Mouse (Mus musculus) left cerebral cortex, adult 9 months (tissue): Measurements from ENCODE around the gene Tmprss7.

Experiments
- DNase-seq, 2 experiments: peaks; one replicate each; pipeline ENCODE4 v3.0.0; 2022; ENCODE audit warnings: low spot score in 2 of 2

Gene Tmprss7

DNA sequence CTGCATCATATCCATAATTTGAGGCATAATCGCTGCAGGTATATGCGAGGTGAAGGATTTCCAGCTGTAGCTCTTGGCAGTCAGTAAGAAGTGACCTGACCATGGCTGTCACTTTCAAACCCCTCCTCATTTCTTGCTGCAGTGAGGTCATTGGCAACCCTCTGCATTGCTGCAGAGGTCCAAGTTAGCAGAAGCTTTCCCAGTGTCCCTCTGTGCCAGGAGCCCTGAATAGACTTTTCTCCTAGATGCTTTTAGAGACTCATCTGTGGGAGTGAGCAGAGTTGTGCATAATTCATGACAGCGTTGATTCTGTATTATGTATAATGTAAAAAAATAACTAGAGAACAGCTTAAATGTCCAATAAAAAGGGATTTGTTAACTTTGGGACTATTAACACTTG lies 8.2 kb downstream of the Tmprss7 start:
- peak in 1 of 2 experiments; percentile 39 for DNase-seq

DNA sequence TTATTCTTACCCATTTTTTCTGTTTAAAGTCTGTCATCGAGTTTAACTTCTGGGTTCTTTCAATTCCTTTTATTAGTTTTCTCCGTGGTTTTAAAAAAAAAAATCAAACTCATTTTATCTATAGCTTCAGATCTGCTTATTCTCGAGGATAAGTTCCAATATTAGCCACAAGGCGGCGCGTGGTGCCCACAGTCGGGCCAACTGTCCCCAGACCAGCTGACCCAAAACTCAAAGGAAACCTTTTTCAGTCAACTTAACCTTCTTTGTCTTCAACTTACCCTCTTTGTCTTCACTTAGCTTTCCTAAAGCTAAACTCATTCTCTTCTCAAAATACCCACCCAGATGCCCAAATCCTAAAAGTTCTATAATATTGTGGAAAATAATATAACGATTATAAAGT lies 8.6 kb downstream of the Tmprss7 start:
- DNase-seq, result peak in 1 of 2 experiments; percentile 71

DNA sequence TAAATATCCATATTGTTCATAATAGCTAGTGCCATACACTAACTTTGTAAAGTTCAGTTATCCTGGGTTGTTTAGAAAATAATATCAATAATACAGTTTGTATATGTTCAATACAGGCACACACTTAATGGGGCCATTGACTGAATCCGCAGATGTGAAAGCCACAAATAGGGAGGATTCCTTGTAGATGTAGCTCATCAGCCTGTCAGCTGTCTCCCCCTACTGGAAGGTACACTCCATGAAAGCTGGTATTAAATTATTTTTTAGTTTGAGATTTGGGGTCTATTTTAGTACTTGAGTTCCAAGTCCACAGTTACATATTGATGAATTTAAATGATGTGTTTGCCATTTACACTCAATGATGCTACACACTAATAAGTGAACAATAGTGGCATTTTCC lies 17.0 kb downstream of the Tmprss7 start:
- no peak for DNase-seq

DNA sequence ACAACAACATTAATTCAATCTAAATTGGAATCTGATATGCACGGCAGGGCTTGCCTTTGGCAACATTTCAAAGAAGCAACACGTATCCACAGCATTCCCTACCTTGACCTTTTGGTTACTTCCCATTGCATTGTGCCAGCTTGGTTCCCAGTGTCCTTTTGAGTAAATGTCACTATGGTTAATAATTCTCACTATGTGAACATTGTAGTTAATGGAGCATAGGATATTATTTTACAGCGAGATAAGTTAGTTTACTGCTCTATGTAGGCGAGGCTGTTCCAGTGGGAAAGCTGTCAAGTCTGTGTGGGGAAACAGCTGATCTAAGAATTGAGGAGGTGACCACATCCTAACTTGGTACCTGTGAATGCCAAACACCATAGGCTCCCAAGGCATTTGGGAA lies 23.5 kb downstream of the Tmprss7 start:
- DNase-seq, result no peak

DNA sequence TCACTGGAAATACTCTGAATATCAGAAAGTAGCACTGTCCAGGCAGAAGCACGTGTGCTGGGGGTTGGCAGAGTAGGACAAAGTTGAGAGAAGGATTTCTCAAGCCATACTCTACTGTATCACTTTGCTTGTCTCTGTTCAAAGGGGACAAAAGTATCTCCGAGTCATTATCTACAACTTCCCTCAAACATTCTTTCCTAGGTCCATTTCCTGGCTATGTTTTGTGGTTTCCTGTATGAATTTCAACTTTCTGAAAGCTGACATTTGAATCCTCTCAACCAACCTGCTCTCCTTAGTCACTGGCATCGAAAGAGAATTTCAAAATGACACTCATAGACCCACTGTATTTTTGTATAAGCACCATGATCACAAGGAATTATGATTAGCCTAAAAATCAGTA lies 25.3 kb downstream of the Tmprss7 start:
- no peak for DNase-seq

DNA sequence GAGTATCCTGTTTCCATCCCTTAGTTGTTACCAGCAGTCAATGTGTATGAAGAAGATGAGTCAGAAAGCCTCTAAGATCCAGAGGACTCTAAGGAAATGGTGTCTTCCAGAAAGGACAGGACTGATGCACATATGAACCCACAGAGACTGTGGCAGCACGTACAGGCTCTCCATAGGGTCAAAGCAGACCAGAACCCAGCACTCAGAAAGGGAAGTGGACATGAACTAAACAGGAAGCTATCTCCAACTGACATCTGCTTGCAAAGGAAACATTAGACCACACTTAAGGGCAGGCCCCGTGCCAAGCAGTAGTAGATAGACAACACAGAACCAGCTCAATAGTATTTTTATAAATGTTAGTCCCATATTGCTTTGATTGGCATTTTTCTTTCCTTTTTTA lies 27.3 kb downstream of the Tmprss7 start:
- no peak for DNase-seq

DNA sequence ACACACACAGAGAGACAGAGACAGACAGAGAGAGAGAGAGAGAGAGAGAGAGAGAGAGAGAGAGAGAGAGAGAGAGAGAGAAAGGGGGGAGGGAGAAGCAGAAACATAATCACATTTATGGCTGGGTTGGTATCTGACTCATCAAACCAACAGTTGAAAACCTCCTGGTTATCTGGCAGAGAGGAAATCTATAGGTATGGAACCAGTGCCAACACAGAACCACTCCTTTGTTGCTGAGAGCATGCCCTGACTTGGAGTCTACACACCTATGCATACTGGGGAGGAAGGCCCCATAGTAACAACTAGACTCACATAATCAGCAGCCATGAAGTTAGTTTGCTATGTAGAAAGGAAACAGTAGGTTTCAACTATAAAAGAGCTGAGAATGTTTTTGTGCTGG lies 31.1 kb downstream of the Tmprss7 start:
- DNase-seq, result no peak

DNA sequence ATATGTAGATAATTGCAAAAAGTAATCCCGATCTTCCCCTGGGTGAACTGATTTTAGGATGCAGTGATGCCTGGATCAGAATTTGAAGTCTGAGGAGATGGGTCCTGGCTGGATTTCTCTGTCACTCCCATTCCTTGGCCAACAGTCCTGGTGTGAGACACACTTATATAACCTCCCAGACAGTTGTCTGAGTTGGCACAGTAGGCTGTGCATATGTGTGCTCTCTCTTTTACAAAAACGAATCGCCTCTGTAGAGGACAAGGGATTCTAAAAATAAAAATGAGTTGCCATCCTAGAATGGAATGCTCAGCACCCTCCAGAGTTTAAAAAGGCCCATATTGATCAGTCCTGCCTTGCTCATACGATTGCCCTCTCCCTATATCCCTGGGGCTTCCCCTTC lies 33.9 kb downstream of the Tmprss7 start:
- DNase-seq, result peak; percentile 26 to 62

DNA sequence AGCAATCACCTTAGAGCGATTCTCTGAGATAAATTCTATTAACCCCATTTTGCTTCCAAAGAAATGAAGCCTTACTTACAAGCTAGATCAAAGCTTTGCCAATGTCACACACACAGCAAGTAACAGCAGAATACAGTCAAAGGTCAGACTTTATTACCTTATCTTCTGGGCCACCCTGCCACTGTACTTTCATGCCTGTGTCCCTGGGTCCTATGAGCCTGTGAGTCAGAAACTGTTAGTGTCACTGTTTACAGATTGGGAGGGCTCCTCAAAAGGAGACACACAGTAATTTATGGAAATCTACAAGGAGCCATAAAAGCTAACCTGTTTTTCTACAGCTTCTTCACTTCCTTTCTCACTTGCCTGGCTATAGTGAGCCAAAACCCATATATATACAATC lies 35.2 kb downstream of the Tmprss7 start:
- no peak for DNase-seq

DNA sequence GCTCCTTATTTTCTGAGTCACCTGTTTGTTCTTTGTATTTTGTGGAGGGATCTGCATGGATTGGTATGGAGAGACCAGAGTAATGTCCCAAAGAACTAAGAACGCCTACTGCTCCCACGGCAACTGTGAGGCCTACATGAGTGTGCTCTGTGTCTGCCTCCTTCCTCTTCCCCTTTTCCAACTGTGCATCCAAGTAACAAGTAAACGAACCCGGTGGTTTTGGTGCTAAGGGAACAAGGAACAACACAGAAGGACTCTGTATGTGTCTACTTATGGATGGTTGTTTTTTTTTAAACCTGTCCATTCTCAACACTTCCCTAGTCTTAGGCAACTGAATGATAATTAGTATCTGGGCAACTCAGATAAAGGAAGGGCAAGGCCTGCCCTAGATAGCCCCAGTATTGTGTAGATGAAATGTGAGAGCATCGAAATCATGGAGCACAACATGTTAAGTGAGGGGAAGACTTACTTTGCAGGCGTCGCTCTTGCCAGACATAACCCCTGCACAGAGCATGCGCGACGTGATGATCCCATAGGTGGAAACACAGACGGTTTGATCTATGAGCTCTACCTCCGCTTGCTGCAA lies 35.8 kb downstream of the Tmprss7 start:
- no peak for DNase-seq

DNA sequence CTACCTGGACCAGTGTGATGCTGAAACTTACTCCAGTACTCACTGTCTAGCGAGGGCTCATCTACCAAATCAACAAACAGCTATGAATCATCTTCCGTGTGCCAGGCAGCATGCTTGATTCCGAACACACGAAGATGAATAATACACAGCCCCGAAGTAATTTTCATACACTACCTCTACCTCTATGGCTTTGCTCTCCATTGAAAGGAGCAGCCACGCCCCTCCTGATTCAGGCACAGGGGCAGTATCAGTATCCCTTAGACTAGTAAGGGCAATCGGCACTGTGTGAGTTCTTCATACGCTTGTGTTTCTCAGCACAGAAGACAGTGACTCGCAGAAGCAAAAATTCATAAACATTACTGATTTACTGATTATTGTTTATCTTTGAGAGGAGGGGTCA lies 39.0 kb downstream of the Tmprss7 start:
- DNase-seq, result no peak

DNA sequence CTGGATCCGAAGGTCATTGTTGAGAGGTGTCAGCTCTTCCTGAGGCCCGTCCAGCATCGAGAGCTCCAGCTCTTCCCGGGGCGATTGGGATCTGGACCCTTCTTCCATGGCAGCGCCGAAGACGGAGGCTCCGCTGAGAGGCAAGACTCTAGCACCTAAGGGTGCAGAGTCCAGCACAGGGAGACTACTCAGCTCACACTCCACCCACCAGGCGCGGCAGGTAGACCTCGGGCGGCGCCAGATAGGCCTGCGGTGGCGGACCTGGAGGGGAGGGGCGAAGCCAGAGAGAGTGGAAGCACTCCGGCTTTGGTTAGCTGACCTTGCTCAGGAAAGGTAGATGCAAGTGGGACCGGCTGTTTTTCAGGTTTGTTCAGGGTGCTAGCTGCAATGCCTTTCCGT lies 39.5 kb downstream of the Tmprss7 start, which contains the start of gene BC016579:
BC016579 (minus strand) TSS at position 135 of the 399 bp plus-strand sequence.
- no peak for DNase-seq

DNA sequence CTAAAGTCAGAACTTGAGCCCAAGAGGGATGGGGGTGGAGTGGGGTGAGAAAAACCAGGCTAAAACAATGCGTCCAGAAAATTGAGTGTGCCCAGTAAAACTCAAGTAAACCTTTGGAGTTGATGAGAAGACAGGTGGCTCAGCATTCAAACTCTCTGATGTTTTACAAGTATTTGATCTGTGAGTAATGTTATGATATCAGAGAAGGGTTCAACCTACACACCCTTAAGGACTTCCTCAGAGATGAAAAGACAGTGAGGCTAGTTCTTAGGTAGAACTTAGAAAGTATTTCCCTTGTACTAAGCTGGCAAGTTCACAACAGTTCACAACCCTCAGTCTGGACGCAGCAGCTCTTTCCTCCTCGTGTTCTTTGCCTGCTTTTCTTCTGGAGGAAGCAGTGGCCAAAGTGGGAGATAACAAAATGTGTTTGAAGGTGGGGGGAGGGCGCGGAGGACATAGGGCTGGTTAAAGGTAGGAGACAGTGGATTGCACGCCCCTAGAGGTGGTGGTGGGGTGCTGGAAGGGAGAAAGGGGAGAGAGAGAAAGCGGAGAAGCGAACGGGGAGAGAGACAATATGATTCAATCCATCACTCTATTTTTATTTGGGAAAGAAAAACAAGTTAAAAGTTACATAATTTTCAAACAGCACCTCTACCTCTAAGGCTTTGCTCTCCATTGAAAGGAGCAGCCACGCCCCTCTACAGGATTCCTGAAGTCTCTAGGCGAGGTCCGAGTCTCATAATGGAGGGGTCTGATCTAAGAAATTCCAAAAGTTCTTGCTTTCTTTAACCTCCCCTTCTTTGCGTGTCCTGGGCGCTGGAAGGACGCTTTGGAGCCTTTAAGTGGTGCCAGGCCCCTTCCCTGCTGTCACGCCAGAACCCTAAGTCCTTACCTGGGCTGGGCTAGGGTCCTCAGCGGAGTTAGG lies 40.2 kb downstream of the Tmprss7 start:
- DNase-seq, result no peak

DNA sequence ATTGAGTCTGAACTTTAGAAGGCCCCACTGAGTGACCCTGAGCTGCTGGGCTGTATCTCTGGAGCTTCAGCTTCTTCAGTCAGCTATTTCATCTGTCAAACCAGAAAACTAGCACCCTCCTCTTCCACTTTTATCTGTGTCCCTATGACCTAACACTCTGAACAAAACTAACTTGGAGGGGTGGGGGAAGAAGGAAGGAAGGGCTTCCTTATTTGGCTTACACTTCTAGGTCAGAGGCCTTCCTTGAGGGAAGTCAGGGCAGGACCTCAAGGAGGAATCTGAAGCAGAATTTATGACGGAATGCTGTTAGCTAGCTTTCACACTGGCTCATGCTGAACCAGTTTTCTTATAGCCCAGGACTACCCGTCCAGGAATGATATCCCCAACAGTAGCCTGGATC lies 42.0 kb downstream of the Tmprss7 start:
- no peak for DNase-seq

DNA sequence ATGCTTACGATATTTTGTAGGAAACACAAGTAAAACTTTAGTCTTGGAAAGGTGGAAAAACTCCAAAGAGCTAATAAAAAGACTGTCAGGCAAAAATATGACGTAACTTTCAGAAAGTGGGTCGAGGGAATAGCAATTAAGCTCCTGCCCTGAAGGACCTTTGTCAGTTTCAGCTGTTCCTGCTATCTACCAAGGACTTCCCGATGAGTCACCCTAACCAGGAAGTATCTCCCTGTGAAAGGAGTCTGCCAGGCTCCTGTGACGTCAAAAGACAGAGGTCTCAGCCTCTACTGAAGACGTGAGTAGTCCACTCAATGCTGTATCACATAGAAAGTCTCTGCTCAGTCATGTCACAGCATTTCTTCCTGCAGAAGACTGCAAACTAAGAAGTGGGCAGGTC lies 49.1 kb downstream of the Tmprss7 start:
- no peak for DNase-seq

DNA sequence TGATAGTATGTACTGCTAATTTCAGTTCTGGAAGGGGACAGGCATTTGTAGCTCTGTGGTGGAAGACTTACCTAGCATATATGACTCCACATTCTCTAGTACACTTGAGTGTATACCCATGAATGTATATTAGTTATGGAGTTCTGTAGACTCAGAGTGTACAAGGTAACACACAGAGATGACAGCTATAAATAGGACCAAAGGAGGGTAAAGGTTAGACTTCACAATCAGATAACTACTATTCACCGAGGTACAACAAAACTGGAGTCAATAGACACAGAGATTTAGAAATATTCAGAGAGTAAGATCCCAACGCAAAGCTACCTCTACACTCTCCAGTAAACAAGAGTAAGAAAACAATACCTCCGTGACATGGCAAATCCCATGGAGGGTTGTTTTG lies 49.5 kb downstream of the Tmprss7 start:
- no peak for DNase-seq

DNA sequence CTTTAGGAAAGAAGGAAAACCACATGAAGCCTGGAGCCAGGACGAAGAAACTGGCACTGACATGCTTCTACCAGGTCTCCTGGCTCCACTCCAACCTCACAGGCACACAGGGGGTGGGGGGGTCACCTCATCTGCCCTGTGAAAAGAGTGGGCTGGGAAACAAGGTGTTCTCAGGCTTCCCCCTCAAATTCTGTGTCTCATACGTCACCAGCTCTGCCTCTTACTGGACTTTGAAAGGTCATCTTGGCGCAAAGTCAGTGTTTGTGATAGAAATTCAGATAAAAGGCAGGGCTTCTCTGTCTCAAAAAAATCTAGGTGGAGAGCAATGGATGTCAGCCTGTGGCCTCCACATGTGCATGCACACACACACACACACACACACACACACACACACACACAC lies 52.2 kb downstream of the Tmprss7 start:
- no peak for DNase-seq

DNA sequence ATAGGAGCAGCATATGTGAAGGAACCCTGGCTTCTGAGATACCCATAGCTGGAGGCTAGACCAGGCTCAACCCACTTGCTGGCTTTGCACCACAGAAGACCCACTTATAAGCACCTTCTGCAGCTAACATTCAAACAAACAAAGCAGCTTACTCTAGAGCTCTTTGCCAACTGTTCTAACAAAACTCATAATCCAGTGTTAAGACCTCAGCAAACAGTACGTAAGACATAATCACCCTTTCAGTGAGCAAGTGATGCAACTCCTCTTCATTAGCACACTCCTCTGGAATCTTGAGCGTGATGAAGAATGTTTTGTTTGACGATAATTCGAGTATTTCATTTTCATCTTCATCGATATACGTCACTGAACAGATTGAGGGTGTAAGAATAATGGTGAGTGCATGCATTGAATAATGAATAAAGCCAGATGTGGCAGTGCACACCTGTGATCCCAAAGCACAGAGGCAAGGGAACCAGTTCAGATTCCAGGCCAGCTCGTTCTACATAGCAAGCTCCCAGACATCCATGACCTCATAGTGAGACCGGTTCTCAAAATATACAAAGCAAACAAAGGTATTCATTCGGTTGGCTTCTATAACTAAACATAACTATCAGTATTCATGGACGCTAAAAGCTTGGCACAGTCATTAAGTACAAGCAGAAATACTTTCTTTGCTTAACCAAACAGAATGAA lies 53.2 kb downstream of the Tmprss7 start:
- DNase-seq, result no peak

DNA sequence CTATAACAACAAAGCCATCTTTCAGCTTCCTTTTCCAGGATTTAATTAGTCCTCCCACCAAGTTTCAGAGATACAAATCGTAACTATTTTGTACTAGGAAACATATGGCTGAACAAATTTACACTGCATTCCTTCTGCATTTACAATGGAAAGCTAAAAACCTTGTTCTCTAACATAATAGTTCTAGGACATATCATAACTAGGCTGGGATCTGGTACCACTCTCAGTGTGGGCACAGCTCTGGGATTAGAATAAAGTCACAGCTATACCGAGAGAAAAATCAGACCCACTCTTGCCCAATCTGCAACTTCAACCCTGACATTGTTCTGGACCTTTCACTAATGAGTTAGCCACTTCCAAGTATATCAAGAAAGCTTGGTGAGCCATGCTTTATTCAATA lies 57.6 kb downstream of the Tmprss7 start:
- no peak for DNase-seq

DNA sequence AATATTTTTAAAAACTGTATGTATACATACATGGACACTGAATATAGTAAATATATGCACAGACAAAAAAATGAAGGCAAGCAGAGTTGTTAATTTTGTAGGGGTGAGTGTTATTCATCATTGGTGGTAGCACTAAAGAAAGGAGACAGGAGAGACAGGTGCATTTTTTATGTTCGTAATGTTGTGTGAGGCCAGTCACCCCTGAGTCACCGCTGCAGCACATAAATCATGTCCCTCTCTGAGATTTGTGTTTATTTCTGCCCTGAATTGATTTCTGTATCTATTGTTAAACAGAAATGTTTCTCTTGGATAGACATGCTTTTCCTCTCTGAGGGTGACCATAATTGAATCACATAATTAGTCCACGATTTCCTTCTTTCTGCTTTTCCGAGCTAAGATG lies 61.0 kb downstream of the Tmprss7 start:
- no peak for DNase-seq

DNA sequence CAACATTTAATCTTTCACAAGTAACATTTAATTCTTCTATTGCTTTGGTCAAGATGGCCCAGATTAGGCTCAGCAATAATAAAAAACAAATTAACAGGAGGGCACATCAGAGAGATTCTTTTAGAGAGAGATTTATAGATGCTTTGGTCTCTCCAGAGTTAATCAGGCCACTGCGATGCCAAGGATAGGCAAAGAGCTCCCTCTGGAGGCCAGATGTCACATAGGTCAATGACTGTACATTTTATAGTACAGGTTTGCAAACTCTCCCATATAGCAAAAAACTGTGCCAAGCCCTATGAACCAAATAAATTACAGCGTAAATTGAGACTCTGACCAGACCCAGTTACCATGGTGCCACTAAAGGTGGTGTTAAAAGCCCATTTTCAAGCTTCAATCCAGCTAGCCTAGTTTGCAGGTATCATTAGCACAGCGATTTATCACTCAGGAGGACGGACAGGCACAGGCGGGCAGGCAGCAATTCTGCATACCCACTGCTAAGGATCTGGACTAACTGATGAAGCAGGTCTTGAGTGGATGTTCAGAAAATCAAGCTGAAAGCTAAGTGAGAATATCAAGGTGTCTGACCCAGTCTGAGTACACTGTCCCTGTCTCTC lies 63.0 kb downstream of the Tmprss7 start:
- peak; percentile 23 to 75 for DNase-seq

DNA sequence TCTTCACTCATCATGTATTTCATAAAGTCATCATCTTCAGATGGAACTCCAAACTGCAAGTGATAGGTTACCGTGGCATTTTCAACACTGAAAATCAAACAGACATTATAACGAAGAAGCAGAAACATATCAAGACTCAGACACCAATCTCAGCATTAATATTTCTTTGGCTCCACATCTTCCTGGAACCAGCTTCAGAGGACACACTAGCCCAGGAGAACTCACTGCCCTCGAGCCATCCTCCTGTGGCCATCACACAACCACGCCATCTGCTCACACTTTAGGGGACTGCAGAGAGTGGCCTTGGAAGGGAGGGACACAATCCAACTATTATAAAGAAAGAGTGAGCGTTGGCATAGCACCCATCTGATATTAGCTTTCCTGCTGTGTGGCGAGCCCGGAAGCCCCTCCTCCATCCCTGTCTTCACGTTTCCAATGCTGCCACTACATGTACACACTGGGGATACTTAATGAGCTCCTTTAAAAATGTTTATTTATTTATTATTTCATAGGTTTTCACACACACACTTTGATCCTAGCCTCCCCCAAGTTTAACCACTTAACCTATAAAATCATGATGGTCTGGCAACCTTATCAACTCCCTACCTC lies 63.9 kb downstream of the Tmprss7 start:
- DNase-seq, result no peak
